Mouse (Mus musculus) embryonic stem cell, embryonic (primary cell): ENCODE measurements around the gene Arhgap45.

Source experiments
- CTCF ChIA-PET, 4 experiments: fragments of 300-600 bp in 2 of 4; fragments of 350-600 bp in 2 of 4; sonication (Branson Sonifier 250); formaldehyde crosslinking; loops; one replicate each; lab custom pipeline; 2022; ENCODE audit warnings: inconsistent platforms in 2 of 4; lab: Charles Lee
- POLR2A ChIA-PET, 4 experiments: fragments of 300-600 bp in 2 of 4; fragments of 350-600 bp in 2 of 4; sonication (Branson Sonifier 250); formaldehyde crosslinking; loops; one replicate each; lab custom pipeline; 2022; ENCODE audit warnings: antibody characterized with exemption in 4 of 4, inconsistent platforms in 1 of 4; lab: Charles Lee

Arhgap45 gene

DNA sequence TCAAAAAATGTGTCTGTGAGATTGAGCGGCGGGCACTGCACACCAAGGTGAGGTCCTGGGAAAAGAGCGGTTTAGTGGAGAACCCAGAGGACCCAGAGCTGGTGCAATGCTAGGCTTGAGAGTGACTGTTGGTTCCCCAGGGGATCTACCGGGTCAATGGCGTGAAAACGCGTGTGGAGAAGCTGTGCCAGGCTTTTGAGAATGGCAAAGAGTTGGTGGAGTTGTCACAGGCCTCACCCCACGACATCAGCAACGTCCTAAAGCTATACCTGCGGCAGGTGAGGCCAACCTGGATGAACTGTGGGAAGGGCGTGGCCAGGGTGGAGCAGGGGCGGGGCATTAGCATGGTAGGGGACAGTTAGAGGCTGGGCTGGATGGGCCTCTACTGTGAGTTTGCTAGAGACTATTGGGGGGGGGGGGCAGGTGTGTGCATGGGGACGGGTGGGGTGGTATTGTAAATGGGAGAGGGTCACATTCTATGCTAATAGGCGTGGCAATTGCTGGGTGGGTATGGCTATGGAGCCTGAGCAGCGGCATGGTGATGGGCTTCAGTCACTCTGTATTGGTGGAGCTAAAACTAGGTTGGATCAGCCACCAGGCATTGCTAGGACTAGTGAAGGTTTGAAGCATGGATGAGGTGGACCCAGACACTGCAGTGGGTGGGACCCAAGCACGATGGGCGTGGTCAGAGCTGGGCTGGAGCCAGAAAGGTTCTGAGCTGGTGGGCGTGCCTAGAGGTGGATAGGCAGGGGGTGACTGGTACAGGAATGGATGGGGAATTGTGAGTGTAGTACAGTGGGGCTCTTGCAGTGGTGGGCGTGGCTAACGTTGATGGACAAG is 11.4 kb downstream of the Arhgap45 start:
- POLR2A ChIA-PET, result interaction anchor here (0.5 to 29.7 kb wide), 56 partner anchors 7 to 301 kb away, joined by 3 to 849 read pairs (median 4); partner anchors contain the start of genes Arhgap45 (in 3 of the 4), Gpx4 (in 3 of the 4), Polr2e (in 2 of the 4) and Tmem259 (in 2 of the 4)
- CTCF ChIA-PET, result interaction anchor here in 2 of 4 experiments (0.5 to 3.6 kb wide), 11 partner anchors 8 to 289 kb away, joined by 3 to 13 read pairs (median 3); partner anchors contain the start of gene Tmem259 (in 2 of the 2)

DNA sequence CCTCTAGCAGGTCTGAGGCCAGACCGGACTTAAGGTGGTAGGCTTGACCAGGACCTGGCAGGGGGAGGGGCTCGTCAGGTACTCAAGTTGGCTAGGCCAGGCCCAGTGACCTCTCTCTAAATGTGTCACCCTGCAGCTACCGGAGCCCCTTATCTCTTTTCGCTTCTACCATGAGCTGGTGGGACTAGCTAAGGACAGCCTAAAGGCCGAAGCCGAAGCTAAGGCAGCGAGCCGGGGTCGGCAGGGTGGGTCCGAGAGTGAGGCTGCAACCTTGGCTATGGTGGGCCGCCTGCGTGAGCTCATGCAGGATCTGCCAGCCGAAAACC is 12.0 kb downstream of the Arhgap45 start:
- POLR2A ChIA-PET, result interaction anchor here (0.5 to 29.7 kb wide), 46 partner anchors 8 to 888 kb away, joined by 3 to 849 read pairs (median 5); partner anchors contain the start of genes Arhgap45 (in 3 of the 4), Gpx4 (in 3 of the 4), Polr2e (in 2 of the 4) and Tmem259 (in 2 of the 4)

GRCm38 (mm10) chr10:80030191-80030590 is 13.7 kb downstream of the Arhgap45 start:
- ChIA-PET CTCF (interaction anchor here in 3 of 4 experiments (0.6 to 3.6 kb wide), 5 partner anchors 27 to 560 kb away, joined by 3 to 13 read pairs (median 5); partner anchors contain the start of gene Abhd17a (in 1 of the 3)), POLR2A (interaction anchor here (0.6 to 29.7 kb wide), 19 partner anchors 11 to 831 kb away, joined by 3 to 849 read pairs (median 4); partner anchors contain the start of genes Gpx4 (in 3 of the 4), Tmem259 (in 2 of the 4), Arhgap45 (in 1 of the 4) and Polr2e (in 1 of the 4))

More for the DNA sequence above, 12.0 kb downstream of the Arhgap45 start:
- CTCF ChIA-PET, result interaction anchor here in 2 of 4 experiments (0.5 to 3.6 kb wide), 11 partner anchors 9 to 290 kb away, joined by 3 to 13 read pairs (median 3); partner anchors contain the start of genes Tmem259 (in 2 of the 2) and Arhgap45 (in 1 of the 2)

GRCm38 (mm10) chr10:80030736-80031135 is 14.3 kb downstream of the Arhgap45 start:
- POLR2A ChIA-PET, result interaction anchor here (0.6 to 29.7 kb wide), 21 partner anchors 11 to 807 kb away, joined by 3 to 849 read pairs (median 6); partner anchors contain the start of genes Gpx4 (in 3 of the 4), Tmem259 (in 2 of the 4), Arhgap45 (in 1 of the 4) and Polr2e (in 1 of the 4)
- CTCF ChIA-PET, result interaction anchor here in 3 of 4 experiments (0.6 to 1.8 kb wide), 8 partner anchors 10 to 560 kb away, joined by 3 to 9 read pairs (median 4); partner anchors contain the start of gene Abhd17a (in 1 of the 3)

GRCm38 (mm10) chr10:80032799-80033480 is 16.5 kb downstream of the Arhgap45 start:
- ChIA-PET CTCF (interaction anchor here in 3 of 4 experiments (0.6 to 2.3 kb wide), 8 partner anchors 9 to 628 kb away, joined by 3 to 16 read pairs (median 3); partner anchors contain the start of genes Fgf22 (in 1 of the 3) and Tmem259 (in 1 of the 3)), POLR2A (interaction anchor here (0.5 to 29.7 kb wide), 30 partner anchors 9 to 232 kb away, joined by 3 to 849 read pairs (median 6); partner anchors contain the start of genes Gpx4 (in 3 of the 4), Wdr18 (in 2 of the 4), Arhgap45 (in 1 of the 4) and Cbarp (in 1 of the 4))

DNA sequence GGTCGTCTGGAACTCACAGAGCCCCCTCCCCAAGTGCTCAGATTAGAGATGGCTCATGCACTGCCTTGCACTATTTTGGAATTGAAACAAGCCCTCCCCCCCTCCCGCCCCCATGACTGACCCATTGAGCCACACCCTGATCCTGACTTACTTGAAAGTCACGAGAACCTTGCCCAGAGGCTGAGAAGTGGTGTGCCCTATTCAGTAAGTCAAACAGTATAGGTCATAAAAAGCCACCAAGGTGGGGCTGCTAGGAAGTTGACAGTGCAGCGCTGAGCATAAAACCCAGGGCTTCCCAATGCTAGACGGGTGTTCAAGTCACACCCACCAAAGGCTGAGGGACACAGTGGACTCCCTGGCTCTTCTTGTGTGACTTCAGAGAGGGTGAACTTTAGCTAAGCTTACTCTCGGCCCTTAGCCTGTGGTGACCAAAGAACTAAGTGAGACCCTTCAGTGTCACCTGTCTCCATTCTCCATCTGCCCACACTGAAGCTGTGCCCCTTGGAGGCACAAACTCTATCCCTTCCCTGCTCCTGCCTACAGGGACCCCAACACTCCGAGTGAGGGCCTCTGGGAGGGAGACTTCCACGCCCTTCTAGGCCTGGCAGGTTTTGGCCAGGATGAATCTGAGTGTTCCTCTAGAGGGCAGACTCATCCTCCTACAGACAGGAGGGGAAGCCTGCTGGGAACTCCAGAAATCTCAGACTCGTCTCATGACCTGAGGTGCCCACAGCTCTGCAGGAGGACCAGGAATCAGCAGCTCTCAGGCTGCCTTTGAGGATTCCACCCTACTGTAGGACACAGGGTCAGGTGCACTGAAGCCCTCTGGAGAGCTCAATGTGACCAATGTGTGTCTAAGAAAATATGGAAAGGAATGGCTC is 17.3 kb downstream of the Arhgap45 start:
- ChIA-PET CTCF (interaction anchor here (0.6 to 2.3 kb wide), 19 partner anchors 10 to 1491 kb away, joined by 3 to 16 read pairs (median 3); partner anchors contain the start of genes Fgf22 (in 1 of the 4) and Tmem259 (in 1 of the 4)), POLR2A (interaction anchor here in 3 of 4 experiments (0.5 to 29.7 kb wide), 33 partner anchors 8 to 134 kb away, joined by 3 to 849 read pairs (median 5); partner anchors contain the start of genes Gpx4 (in 3 of the 3), Wdr18 (in 2 of the 3), Arhgap45 (in 1 of the 3) and Cbarp (in 1 of the 3))

DNA sequence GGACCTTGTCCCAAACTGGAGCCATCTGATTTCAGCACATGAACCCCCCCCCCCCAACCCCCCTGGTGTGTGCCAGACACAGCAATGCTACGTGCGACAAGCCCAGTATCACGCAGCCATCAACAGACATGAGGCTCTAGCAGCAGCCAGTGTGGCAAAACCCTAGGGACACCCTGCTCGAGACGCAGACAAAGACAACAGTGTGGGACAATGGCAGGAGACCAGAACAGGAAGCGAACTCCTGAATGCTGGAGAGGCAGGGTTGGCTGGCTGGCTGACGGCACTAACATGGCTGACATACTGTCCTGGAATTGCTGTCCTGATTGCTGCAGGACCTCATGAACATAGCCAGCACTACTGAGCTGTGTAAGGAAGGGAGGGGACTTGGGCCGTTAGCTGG is 18.7 kb downstream of the Arhgap45 start:
- POLR2A ChIA-PET, result interaction anchor here (0.5 to 29.7 kb wide), 23 partner anchors 8 to 181 kb away, joined by 3 to 849 read pairs (median 5); partner anchors contain the start of genes Gpx4 (in 3 of the 4), 1600002K03Rik (in 1 of the 4), Arhgap45 (in 1 of the 4) and Cnn2 (in 1 of the 4)
- CTCF ChIA-PET, result interaction anchor here in 3 of 4 experiments (0.9 to 2.2 kb wide), 6 partner anchors 8 to 151 kb away, joined by 3 to 6 read pairs (median 4); no protein-coding TSS in a partner anchor

GRCm38 (mm10) chr10:80035686-80036085 is 19.2 kb downstream of the Arhgap45 start:
- POLR2A ChIA-PET, result interaction anchor here in 3 of 4 experiments (0.5 to 29.7 kb wide), 18 partner anchors 8 to 181 kb away, joined by 3 to 849 read pairs (median 6); partner anchors contain the start of genes Gpx4 (in 3 of the 3), 1600002K03Rik (in 1 of the 3), Arhgap45 (in 1 of the 3) and Cnn2 (in 1 of the 3)
- CTCF ChIA-PET, result interaction anchor here in 3 of 4 experiments (0.7 to 2.2 kb wide), 4 partner anchors 8 to 152 kb away, joined by 3 to 6 read pairs (median 3); no protein-coding TSS in a partner anchor

DNA sequence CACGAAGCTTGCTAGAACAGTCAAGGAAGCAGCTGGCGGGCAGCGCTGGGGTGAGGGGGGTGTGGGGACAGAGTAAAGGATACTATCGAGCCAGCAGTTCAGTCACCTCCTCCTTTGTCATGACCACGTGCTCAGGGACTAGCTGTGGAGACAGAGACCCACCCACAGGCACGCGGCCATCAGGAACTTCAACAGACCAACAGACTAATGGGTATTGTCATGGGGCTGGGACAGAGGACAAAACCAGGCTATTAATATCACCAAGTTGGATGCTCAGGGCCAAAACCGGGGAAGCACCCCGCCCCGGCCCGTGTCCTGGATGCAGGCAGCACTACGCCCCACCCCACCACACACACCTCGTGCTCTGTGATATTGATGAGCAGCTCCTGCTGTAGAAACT is 20.4 kb downstream of the Arhgap45 start:
- POLR2A ChIA-PET, result interaction anchor here (0.5 to 29.7 kb wide), 15 partner anchors 8 to 183 kb away, joined by 3 to 849 read pairs (median 5); partner anchors contain the start of genes Gpx4 (in 2 of the 4), Polr2e (in 1 of the 4), Ptbp1 (in 1 of the 4) and Tmem259 (in 1 of the 4)
- CTCF ChIA-PET, result interaction anchor here in 2 of 4 experiments (0.6 to 0.8 kb wide), 3 partner anchors 9 to 112 kb away, joined by 3 to 4 read pairs (median 3); no protein-coding TSS in a partner anchor

- CTCF ChIA-PET, result interaction anchor here (0.5 to 1.9 kb wide), 6 partner anchors 12 to 1241 kb away, joined by 3 to 4 read pairs (median 4); no protein-coding TSS in a partner anchor
- POLR2A ChIA-PET, result interaction anchor here in 3 of 4 experiments (0.6 to 29.7 kb wide), 24 partner anchors 4 to 304 kb away, joined by 3 to 849 read pairs (median 4); partner anchors contain the start of genes Tmem259 (in 3 of the 3), Gpx4 (in 2 of the 3), Stk11 (in 2 of the 3) and Med16 (in 1 of the 3)
Measured at GRCm38 (mm10) chr10:80039559-80039979, 23.1 kb downstream of the Arhgap45 start, which contains the start of gene Polr2e. Polr2e (minus strand) TSS chr10:80039795.

- POLR2A ChIA-PET, result interaction anchor here (0.8 to 29.7 kb wide), 21 partner anchors 6 to 133 kb away, joined by 3 to 849 read pairs (median 5); partner anchors contain the start of genes Tmem259 (in 2 of the 4), Cnn2 (in 1 of the 4), Gpx4 (in 1 of the 4) and Polr2e (in 1 of the 4)
Measured at GRCm38 (mm10) chr10:80041409-80042060, 25.1 kb downstream of the Arhgap45 start.

GRCm38 (mm10) chr10:80044087-80044486 is 27.6 kb downstream of the Arhgap45 start:
- ChIA-PET POLR2A (interaction anchor here in 3 of 4 experiments (0.5 to 29.7 kb wide), 18 partner anchors 6 to 625 kb away, joined by 3 to 849 read pairs (median 6); partner anchors contain the start of genes Polr2e (in 2 of the 3), Tmem259 (in 2 of the 3), Cnn2 (in 1 of the 3) and Gpx4 (in 1 of the 3)), CTCF (interaction anchor here in 1 of 4 experiments (0.6 kb wide), 1 partner anchor 278 kb away, joined by 3 read pairs; the partner anchor contains the start of gene Rnf126)

More at GRCm38 (mm10) chr10:80041409-80042060, 25.1 kb downstream of the Arhgap45 start:
- CTCF ChIA-PET, result interaction anchor here in 2 of 4 experiments (1.0 to 2.0 kb wide), 3 partner anchors 10 to 22 kb away, joined by 3 to 5 read pairs (median 3); no protein-coding TSS in a partner anchor

DNA sequence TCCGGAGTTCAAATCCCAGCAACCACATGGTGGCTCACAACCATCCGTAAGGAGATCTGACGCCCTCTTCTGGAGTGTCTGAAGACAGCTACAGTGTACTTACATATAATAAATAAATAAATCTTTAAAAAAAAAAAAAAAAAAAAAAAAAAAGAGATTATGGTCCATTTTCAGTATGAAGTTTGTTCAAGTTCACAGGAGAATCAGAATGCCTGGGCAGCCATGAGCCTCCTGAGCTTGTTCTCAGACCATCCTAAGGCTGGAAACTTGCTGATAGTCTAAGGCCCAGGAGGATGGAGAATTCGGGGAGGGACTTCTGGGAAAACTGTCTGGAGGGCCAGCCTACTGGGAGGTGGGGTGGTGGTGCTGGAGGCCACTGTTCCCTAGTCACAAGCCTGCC is 28.9 kb downstream of the Arhgap45 start:
- POLR2A ChIA-PET, result interaction anchor here (0.5 to 29.7 kb wide), 45 partner anchors 5 to 1436 kb away, joined by 3 to 849 read pairs (median 4); partner anchors contain the start of genes Tmem259 (in 3 of the 4), Polr2e (in 2 of the 4), 1600002K03Rik (in 1 of the 4) and Cnn2 (in 1 of the 4)
- CTCF ChIA-PET, result interaction anchor here in 3 of 4 experiments (0.6 to 1.6 kb wide), 12 partner anchors 8 to 358 kb away, joined by 3 to 9 read pairs (median 3); partner anchors contain the start of gene Wdr18 (in 1 of the 3)
